Mouse (Mus musculus) MEL (cell line): Measurements from ENCODE around the gene A530016L24Rik. TPM values are rescaled to one million over a fixed set of nuclear protein-coding genes. Genes with fewer than 3 reads are reported as not detected.

Experiments
- DNase-seq: peaks from one replicate; pipeline ENCODE4 v3.0.0; 2011; ENCODE audit warnings: low read depth, low spot score
- H3K27ac ChIP-seq: 2 replicates; pipeline ENCODE4 v1.5.1; 2012; ENCODE audit warnings: low read depth, mild to moderate bottlenecking, control low read depth, low read length, moderate library complexity; ENCODE audit not compliant: control insufficient read depth
- H3K27me3 ChIP-seq, 2 experiments: fragments of 150-350 bp in 1 of 2; sonication (generic) in 1 of 2; 2 replicates each; pipeline ENCODE4 v1.6.1; 2012; ENCODE audit warnings: low read length in 2 of 2, mild to moderate bottlenecking in 2 of 2, improper control_type of control experiment in 1 of 2, moderate library complexity in 1 of 2; ENCODE audit not compliant: insufficient read depth in 2 of 2, control insufficient read depth in 1 of 2
- H3K36me3 ChIP-seq, 2 experiments: 2 replicates each; pipeline ENCODE4 v1.6.1; 2012 to 2014; ENCODE audit warnings: low read length in 2 of 2, improper control_type of control experiment in 1 of 2, inconsistent platforms in 1 of 2, mild to moderate bottlenecking in 1 of 2; ENCODE audit not compliant: insufficient read depth in 2 of 2, control insufficient read depth in 1 of 2
- H3K4me1 ChIP-seq, 2 experiments: fragments of 150-350 bp in 1 of 2; sonication (generic) in 1 of 2; 2 replicates each; pipeline ENCODE4 v1.6.1; 2012; ENCODE audit warnings: low read length in 2 of 2, improper control_type of control experiment in 1 of 2, mild to moderate bottlenecking in 1 of 2; ENCODE audit not compliant: insufficient read depth in 2 of 2, control insufficient read depth in 1 of 2
- H3K4me3 ChIP-seq, 2 experiments: fragments of 150-350 bp in 1 of 2; sonication (generic) in 1 of 2; 2 replicates each; pipeline ENCODE4 v1.5.1; 2012; ENCODE audit warnings: low read depth in 2 of 2, low read length in 2 of 2, mild to moderate bottlenecking in 2 of 2, moderate library complexity in 2 of 2, control low read depth in 1 of 2, improper control_type of control experiment in 1 of 2; ENCODE audit not compliant: control insufficient read depth in 1 of 2, insufficient read depth in 1 of 2
- H3K79me2 ChIP-seq: 2 replicates; pipeline ENCODE4 v1.6.1; 2012; ENCODE audit warnings: mild to moderate bottlenecking, low read length, moderate library complexity; ENCODE audit not compliant: control insufficient read depth, poor library complexity, insufficient read depth
- H3K9ac ChIP-seq: 2 replicates; pipeline ENCODE4 v1.6.1; 2012; ENCODE audit warnings: low read depth, mild to moderate bottlenecking, control low read depth, low read length, moderate library complexity; ENCODE audit not compliant: control insufficient read depth, poor library complexity, severe bottlenecking
- H3K9me3 ChIP-seq: fragments of 150-350 bp; sonication (generic); replicated peaks from 2 replicates; pipeline ENCODE4 v1.6.1; 2012; ENCODE audit warnings: mild to moderate bottlenecking, low read length, improper control_type of control experiment, moderate library complexity; ENCODE audit not compliant: insufficient read depth
- CHD2 ChIP-seq: IDR thresholded peaks from 2 replicates; pipeline ENCODE4 v1.6.1; 2011; ENCODE audit warnings: low read length, improper control_type of control experiment
- CTCF ChIP-seq, 3 experiments: IDR thresholded peaks in 2 of 3; conservative IDR thresholded peaks in 1 of 3; 2 replicates each; pipeline ENCODE4 v1.5.1; 2011 to 2012; ENCODE audit warnings: low read length in 3 of 3, low read depth in 2 of 3, mild to moderate bottlenecking in 2 of 3, improper control_type of control experiment in 1 of 3, inconsistent platforms in 1 of 3, mixed read lengths in 1 of 3, moderate library complexity in 1 of 3; ENCODE audit not compliant: control insufficient read depth in 1 of 3, insufficient read depth in 1 of 3, poor library complexity in 1 of 3, severe bottlenecking in 1 of 3
- EP300 ChIP-seq, 2 experiments: IDR thresholded peaks; 2 replicates each; pipeline ENCODE4 v1.6.1; 2011; ENCODE audit warnings: improper control_type of control experiment in 2 of 2, low read length in 2 of 2, low read depth in 1 of 2, mild to moderate bottlenecking in 1 of 2
- ETS1 ChIP-seq: IDR thresholded peaks from 2 replicates; pipeline ENCODE4 v1.6.1; 2012; ENCODE audit warnings: low read depth, mild to moderate bottlenecking, inconsistent platforms, low read length, improper control_type of control experiment, moderate library complexity
- HCFC1 ChIP-seq: IDR thresholded peaks from 2 replicates; pipeline ENCODE4 v1.6.1; 2012; ENCODE audit warnings: low read depth, mild to moderate bottlenecking, inconsistent platforms, low read length, improper control_type of control experiment, moderate library complexity
- MAZ ChIP-seq: IDR thresholded peaks from 2 replicates; pipeline ENCODE4 v1.6.1; 2012; ENCODE audit warnings: low read depth, mild to moderate bottlenecking, inconsistent platforms, low read length, improper control_type of control experiment
- MEF2A ChIP-seq: IDR thresholded peaks from 2 replicates; pipeline ENCODE4 v1.6.1; 2014; ENCODE audit warnings: low read depth, mild to moderate bottlenecking, inconsistent platforms, low read length, improper control_type of control experiment; ENCODE audit not compliant: poor library complexity, insufficient replicate concordance, severe bottlenecking; ENCODE audit errors: extremely low read depth
- MYB ChIP-seq: IDR thresholded peaks from 2 replicates; pipeline ENCODE4 v1.6.1; 2011; ENCODE audit warnings: mild to moderate bottlenecking, low read depth, low read length, improper control_type of control experiment
- NELFE ChIP-seq: IDR thresholded peaks from 2 replicates; pipeline ENCODE4 v1.6.1; 2011; ENCODE audit warnings: low read depth, low read length, improper control_type of control experiment
- NRF1 ChIP-seq: IDR thresholded peaks from 2 replicates; pipeline ENCODE4 v1.6.1; 2014; ENCODE audit warnings: low read depth, mild to moderate bottlenecking, inconsistent platforms, low read length, improper control_type of control experiment, moderate library complexity; ENCODE audit not compliant: poor library complexity, insufficient read depth, severe bottlenecking
- POLR2AphosphoS2 ChIP-seq: IDR thresholded peaks from 2 replicates; pipeline ENCODE4 v1.6.1; 2011; ENCODE audit warnings: low read length, improper control_type of control experiment
- POLR2AphosphoS5 ChIP-seq: IDR thresholded peaks from 2 replicates; pipeline ENCODE4 v1.6.1; 2012; ENCODE audit warnings: low read depth, borderline replicate concordance, mild to moderate bottlenecking, inconsistent platforms, low read length, moderate library complexity, mixed read lengths
- RCOR1 ChIP-seq: IDR thresholded peaks from 2 replicates; pipeline ENCODE4 v1.6.1; 2012; ENCODE audit warnings: low read depth, mild to moderate bottlenecking, inconsistent platforms, low read length, improper control_type of control experiment
- TAL1 ChIP-seq: IDR thresholded peaks from 2 replicates; pipeline ENCODE4 v1.6.1; 2012; ENCODE audit warnings: mild to moderate bottlenecking, inconsistent platforms, low read length, moderate library complexity, mixed read lengths
- TBP ChIP-seq: IDR thresholded peaks from 2 replicates; pipeline ENCODE4 v1.8.0; 2011; ENCODE audit warnings: low read depth, low read length, improper control_type of control experiment
- ZMIZ1 ChIP-seq: IDR thresholded peaks from 2 replicates; pipeline ENCODE4 v1.6.1; 2012; ENCODE audit warnings: low read depth, mild to moderate bottlenecking, inconsistent platforms, low read length, improper control_type of control experiment, moderate library complexity
- polyA plus RNA-seq, 2 experiments: library from polyadenylated mRNA; stranded (reverse) in 1 of 2; unstranded in 1 of 2; fragments of >175 nt in 1 of 2; fragments of >200 nt in 1 of 2; gene quantifications; 2 replicates each; pipeline versions ENCODE4 v1.2.1 to v1.2.4; 2012; ENCODE audit warnings: low replicate concordance in 2 of 2, low read depth in 1 of 2; ENCODE audit not compliant: insufficient read length in 2 of 2, insufficient read depth in 1 of 2, missing spikeins in 1 of 2
- total RNA-seq: library from RNA; depleted of rRNA; stranded (reverse); fragments of 300-350 nt; gene quantifications from 2 replicates; pipeline ENCODE4 v1.2.3, GENCODE M21; 2012

The A530016L24Rik gene
- total and polyA plus RNA-seq, 3 experiments = not detected

DNA sequence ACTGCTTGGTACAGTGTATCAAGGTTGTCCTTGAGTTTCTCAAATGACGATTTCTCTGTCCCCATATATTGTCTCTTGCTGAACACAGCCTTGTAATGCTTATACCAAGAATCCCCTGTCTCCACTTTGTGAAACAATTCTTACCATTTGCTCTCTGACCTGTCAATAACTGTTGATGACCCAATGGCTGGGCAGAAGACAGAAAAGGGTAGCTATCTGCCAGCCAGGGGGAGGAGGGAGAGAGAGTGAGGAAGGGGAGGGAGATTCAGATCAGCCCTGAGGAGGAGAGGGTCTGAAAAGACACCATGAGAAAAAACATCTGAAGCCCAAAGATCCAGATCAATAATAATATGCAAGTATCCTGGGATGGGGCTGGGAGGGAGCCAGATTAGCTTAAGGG is 37.9 kb upstream of the A530016L24Rik start:
- no peak for DNase-seq
- Histone ChIP-seq H3K9ac (no peak overlapping the region), H3K4me3 (no peak overlapping the region), H3K36me3 (no peaks in the 10 kb centered on the region), H3K27me3 (no peaks in the 10 kb centered on the region; a peak in 2 of 4 replicates), H3K4me1 (no peaks in the 10 kb centered on the region), H3K27ac (no peak overlapping the region), H3K79me2 (no peaks in the 10 kb centered on the region), H3K9me3 (no peaks in the 10 kb centered on the region; the same call in 1 of the 2 replicates)
- no peak for TF ChIP-seq TAL1
- TF ChIP-seq CHD2 = no peak
- TF ChIP-seq MEF2A = no peak
- no peak for TF ChIP-seq RCOR1
- TF ChIP-seq POLR2AphosphoS2 = no peak
- no peak for TF ChIP-seq NRF1
- no peak for TF ChIP-seq CTCF (IDR thresholded peaks at IDR 0.05 in 2 of 3, conservative IDR thresholded peaks at IDR 0.05 in 1 of 3; ENCODE audit: control insufficient read depth in 1 of 3, insufficient read depth in 1 of 3, low read depth in 2 of 3, low read length in 3 of 3, poor library complexity in 1 of 3, severe bottlenecking in 1 of 3)
- no peak for TF ChIP-seq POLR2AphosphoS5
- no peak for TF ChIP-seq ZMIZ1
- TF ChIP-seq MAZ = no peak
- no peak for TF ChIP-seq EP300 (IDR thresholded peaks at IDR 0.05; ENCODE audit: low read depth in 1 of 2, low read length in 2 of 2)
- TF ChIP-seq MYB = no peak
- no peak for TF ChIP-seq HCFC1
- TF ChIP-seq TBP = no peak
- TF ChIP-seq ETS1 = no peak

DNA sequence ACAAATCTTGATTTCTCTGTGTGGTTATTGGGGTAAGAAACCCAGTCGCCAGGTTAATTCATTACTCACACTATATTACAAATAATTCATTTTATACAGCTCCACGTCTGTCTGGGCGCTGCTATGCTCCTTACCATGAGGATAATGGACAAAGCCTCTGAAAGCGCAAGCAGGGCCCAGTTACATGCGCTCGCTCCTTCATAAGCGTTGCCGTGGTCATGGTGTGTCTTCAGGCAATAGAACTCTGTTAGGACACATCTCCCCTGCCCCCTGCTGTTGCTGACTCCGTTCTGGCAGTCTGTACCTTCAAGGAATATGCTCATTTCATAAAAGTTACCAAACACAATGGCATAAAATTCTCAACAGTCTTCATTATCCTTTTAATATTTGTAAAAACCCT is 37.4 kb upstream of the A530016L24Rik start:
- Histone ChIP-seq H3K9me3 (no peaks in the 10 kb centered on the region; the same call in 1 of the 2 replicates), H3K9ac (no peak overlapping the region), H3K4me3 (no peak overlapping the region), H3K4me1 (no peaks in the 10 kb centered on the region), H3K36me3 (no peaks in the 10 kb centered on the region), H3K79me2 (no peaks in the 10 kb centered on the region), H3K27ac (no peak overlapping the region), H3K27me3 (no peaks in the 10 kb centered on the region; a peak in 2 of 4 replicates)
- no peak for TF ChIP-seq NELFE
- TF ChIP-seq POLR2AphosphoS2 = no peak
- DNase-seq = no peak
